Mouse (Mus musculus) olfactory bulb, adult 2 months (tissue): ENCODE results near the gene Ubald2.

Source experiments
- CTCF ChIP-seq: fragments of 200-500 bp; IDR thresholded peaks from 2 replicates; pipeline ENCODE4 v1.5.1; 2012; ENCODE audit warnings: low read depth, mild to moderate bottlenecking, low read length, moderate library complexity; ENCODE audit not compliant: insufficient read depth
- POLR2A ChIP-seq: fragments of 200-500 bp; IDR thresholded peaks from 2 replicates; pipeline ENCODE4 v1.6.1; 2012; ENCODE audit warnings: mild to moderate bottlenecking, low read depth, low read length, moderate library complexity; ENCODE audit not compliant: insufficient read depth

DNA sequence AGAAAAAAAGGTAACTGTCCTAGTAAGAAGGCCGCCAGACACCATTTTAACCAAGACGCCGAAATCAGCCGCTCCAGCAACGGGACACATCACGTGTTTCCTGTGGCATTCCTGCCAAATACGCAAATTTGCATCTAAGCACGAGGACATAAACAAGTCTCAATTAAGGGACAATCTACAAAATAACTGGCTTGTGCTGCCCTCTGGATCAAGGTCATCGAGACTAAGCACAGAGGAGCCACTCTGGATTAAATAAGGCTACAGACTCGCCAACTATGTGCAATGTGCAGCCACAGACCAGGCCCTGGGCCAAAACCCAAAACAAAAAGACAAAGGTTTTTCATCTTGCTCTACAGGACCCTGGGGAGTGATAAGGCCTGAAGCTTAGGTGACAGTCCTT is 42.1 kb downstream of the Ubald2 start:
- TF ChIP-seq POLR2A (no peak), CTCF (no peak)
